Mouse (Mus musculus) common myeloid progenitor, adult 5-6 weeks (primary cell): ENCODE measurements around the gene Sp7. TPM values are rescaled to one million over a fixed set of nuclear protein-coding genes. Genes with fewer than 3 reads are reported as not detected.

ENCODE experiments used
- ATAC-seq: replicated peaks from 2 replicates; pipeline ENCODE4 v1.8.0; 2016; ENCODE audit warnings: low read depth, mild to moderate bottlenecking, moderate TSS enrichment, inconsistent platforms; ENCODE audit not compliant: poor library complexity, severe bottlenecking
- total RNA-seq: library from RNA; stranded (forward); fragments of 200-1000, 187-1606 nt; gene quantifications from 2 replicates; pipeline ENCODE4 v1.2.3, GENCODE M21; 2017

The Sp7 gene
- not detected in 2 replicates for total RNA-seq

DNA sequence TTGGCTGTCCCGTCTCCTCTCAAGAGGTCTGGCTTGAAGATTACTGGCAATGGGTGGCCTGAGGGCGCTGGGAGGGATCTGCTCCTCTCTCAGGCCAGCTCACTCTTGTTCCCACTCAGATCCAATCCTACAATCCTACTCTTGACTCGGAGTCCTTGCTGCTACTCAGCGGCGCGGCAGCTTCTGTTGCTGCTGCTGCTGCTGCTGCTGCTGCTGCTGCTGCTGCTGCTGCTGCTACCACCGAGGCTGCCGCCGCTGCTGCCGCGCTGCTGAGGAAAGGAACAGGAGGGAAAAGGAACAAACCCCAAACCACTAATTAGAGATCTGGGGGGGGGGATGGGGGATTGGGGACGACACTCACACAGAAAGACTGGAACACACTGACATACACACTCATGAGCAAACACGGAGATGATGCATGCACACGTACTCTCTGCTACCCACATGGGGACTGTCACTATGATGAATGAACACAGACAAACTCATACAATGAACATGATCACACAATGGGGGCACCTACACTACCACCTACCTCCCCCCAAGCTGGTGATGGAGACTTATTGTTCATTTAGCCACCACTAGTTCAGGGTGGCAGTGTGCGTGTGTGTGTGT lies at the start of gene Sp7:
Gene Sp7, minus strand, starts transcription at position 450 of the 612 bp plus-strand sequence.
- ATAC-seq = 0 out of 2 replicates have a peak, but pooled peaks have one; percentile 12

DNA sequence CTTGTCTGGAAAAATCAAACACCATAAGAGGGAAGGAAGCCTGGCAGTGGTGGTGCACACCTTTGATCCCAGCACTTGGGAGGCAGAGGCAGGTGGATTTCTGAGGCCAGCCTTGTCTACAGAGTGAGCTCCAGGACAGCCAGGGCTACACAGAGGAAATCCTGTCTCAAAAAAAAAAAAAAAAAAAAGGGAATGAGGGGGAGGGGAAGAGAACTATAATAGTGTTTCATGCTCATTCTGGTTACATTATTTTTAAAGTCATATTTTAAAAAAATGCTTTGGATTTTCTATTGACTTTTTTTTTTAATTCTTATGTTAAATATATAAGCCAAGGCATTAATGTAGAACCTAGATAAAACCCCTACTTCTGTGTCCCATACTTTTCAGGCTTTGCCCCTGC lies 46.7 kb upstream of the Sp7 start:
- no peak for ATAC-seq

DNA sequence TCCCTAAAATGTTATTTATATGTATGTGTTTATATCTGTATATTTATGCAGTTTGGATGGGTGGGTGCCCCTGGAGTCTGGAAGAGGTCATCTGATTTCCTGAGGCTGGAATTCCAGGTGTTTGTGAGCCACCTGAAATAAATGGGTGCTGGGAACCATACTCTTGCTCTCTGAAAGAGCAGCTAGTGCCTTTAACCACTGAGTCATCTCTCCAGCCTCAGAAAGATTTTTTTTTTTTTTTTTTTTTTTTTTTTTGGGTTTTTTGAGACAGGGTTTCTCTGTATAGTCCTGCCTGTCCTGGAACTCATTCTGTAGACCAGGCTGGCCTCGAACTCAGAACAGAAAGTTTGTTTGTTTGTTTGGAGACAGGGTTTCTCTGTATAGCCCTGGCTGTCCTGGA lies 44.1 kb upstream of the Sp7 start:
- no peak for ATAC-seq

GRCm38 (mm10) chr15:102409286-102409685 lies 42.3 kb upstream of the Sp7 start:
- no peak for ATAC-seq

DNA sequence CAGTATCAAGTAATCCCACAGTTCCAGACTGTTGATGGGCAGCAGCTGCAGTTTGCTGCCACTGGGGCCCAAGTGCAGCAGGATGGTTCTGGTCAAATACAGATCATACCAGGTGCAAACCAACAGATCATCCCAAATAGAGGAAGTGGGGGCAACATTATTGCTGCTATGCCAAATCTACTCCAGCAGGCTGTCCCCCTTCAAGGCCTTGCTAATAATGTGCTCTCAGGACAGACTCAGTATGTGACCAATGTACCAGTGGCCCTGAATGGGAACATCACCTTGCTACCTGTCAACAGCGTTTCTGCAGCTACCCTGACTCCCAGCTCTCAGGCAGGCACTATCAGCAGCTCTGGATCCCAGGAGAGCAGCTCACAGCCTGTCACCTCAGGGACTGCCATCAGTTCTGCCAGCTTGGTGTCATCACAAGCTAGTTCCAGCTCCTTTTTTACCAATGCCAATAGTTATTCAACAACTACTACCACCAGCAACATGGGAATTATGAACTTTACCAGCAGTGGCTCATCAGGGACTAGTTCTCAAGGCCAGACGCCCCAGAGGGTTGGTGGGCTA lies 41.7 kb upstream of the Sp7 start:
- no peak for ATAC-seq

DNA sequence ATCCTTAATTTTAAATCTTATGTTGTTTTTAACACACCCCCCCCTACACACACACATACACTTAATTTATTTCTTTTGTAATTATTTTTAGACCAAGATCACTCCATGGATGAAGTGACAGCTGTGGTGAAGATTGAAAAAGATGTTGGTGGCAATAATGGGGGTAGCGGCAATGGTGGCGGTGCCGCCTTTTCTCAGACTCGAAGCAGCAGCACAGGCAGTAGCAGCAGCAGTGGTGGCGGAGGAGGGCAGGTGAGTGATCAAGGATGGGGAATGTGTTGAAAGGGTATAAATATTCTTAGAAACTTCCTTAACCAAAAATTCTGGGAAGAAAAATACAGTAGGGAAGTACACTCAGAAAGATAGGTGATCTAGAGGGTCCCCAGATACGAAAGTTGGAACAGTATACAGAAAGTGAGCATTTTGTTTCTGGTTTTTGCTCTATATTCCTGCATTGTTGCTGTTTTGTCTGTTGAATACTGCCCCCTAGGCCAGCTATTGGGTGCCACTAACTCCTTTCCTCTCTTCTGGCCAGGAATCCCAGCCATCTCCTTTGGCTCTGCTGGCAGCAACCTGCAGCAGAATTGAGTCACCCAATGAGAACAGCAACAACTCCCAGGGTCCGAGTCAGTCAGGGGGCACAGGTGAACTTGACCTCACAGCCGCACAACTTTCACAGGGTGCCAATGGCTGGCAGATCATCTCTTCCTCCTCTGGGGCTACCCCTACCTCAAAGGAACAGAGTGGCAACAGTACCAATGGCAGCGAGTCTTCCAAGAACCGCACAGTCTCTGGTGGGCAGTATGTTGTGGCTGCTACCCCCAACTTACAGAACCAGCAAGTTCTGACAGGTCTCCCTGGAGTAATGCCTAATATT lies 40.9 kb upstream of the Sp7 start:
- ATAC-seq = no peak

DNA sequence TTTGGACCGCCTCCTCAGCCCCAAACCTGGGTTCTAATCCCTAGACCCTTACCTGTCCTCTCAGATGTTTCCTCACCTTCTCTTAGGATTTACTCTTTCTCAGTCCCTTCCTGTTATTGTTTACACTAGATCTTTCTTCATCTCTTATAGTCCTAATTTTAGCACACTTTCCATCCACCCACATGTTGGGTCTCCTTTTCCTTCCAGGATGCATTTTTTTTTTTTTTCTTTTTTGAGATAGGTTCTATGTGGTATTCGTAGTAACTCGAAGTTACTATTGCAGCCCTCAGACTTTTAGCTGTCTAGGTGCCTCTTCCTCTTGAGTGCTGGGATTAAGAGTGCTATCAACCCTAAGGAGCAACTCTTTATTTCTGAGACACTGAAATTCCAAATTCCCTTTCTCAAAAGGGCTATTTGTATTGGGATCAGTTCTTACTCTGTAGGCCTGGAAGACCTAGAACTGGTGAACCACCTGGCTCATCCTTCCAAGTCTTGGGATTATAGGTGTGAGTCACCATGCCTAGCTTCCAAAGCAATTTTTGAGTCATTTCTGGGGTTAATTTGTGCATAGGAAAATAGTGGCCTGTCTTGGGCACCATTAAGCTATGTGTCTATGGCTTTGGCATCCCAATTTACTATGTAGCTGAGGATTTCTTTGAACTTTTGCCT lies 40.1 kb upstream of the Sp7 start:
- ATAC-seq = no peak

- ATAC-seq = peak; percentile 5; the same call in 1 of the 2 replicates
Observed at GRCm38 (mm10) chr15:102406196-102406911, 39.4 kb upstream of the Sp7 start.

GRCm38 (mm10) chr15:102405489-102406195 lies 38.7 kb upstream of the Sp7 start, which contains the start of gene Sp1:
Gene Sp1 (plus strand): TSS chr15:102406143.
- peak; percentile 78 for ATAC-seq

DNA sequence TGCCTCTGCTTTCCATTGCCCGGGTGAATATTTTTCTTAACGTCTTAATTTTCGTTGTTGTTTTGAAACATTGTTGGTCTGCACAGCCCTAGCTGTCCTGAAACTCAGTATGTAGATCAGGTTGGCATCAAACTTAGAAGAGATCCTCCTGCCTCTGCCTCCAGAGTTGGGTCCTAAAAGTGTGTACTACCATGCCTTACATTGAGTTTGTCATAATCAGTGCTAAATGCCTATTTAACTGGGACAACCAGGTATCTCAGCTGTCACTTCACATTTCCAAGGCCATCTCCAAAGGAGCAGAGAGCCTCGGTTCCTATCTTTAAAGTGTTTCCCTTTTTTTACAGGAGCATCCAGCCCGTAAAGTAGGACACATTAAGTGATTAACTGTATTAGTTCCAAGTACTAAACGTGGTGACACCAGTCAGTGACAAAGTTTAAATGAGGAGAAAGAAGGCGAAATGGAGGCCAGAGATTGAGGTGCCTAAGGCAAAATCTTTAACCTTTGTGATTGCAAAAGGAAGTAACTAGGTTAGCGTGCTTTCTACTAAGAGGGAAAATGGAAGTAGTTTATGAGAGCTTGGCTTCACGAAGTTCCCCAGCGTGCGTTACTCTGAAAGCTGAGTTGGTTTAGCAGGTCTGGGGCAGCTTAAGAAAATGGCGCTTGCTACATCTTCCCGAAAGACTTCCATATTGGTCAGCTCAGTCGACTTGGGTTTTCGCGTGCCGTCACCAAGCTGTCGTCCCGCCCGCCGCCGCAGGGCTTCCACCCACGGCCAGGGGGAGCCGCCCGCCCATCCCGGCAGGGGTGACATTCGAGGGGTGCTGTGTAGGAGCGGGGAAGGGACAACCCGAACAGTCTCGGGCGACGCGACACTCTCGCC lies 37.9 kb upstream of the Sp7 start:
- ATAC-seq = peak; percentile 47

- ATAC-seq = no peak
Observed at GRCm38 (mm10) chr15:102402210-102402609, 35.2 kb upstream of the Sp7 start.

DNA sequence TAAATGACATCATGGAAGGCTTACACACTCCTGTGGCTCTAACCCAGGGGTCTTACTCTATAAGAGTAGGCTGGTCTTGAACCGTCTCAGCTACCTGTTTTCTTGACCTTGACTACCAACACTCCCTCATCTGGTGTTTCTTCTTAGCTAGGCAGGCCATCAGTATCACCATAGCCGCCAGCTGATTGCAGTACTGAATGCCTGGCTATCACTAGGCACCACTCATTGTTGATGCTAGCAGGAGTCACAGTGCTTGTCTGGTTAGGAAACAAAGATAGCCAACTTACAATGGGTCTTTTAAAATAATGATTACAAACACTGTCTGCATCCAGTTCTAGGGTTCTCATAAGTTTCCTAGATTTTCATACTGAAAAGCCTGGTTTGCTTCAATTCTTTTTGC lies 34.3 kb upstream of the Sp7 start:
- no peak for ATAC-seq

- ATAC-seq = no peak
Observed at GRCm38 (mm10) chr15:102400476-102401045, 33.6 kb upstream of the Sp7 start.

- peak; percentile 91 for ATAC-seq
Observed at GRCm38 (mm10) chr15:102399229-102400221, 32.5 kb upstream of the Sp7 start.

DNA sequence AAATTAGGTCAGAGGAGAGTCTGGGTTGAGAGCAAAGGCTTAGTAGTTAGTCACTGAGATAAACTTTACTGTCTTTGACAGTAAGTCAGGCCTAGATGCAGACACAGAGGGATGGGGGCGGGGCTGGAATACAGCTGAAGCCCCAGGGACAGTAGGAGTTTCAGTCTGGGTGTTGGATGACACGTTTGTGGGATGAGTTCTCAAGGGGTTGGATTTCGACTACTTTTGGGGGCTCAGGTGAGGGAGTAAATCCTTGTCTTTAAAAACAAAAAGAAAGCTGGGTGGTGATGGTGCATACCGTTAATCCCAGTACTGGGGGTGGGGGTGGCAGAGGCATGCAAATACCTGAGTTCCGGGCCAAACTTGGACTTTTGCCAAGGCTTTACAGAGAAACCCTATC lies 31.6 kb upstream of the Sp7 start:
- no peak for ATAC-seq

GRCm38 (mm10) chr15:102395061-102395460 lies 28.1 kb upstream of the Sp7 start:
- peak; percentile 5; the same call in 1 of the 2 replicates for ATAC-seq

DNA sequence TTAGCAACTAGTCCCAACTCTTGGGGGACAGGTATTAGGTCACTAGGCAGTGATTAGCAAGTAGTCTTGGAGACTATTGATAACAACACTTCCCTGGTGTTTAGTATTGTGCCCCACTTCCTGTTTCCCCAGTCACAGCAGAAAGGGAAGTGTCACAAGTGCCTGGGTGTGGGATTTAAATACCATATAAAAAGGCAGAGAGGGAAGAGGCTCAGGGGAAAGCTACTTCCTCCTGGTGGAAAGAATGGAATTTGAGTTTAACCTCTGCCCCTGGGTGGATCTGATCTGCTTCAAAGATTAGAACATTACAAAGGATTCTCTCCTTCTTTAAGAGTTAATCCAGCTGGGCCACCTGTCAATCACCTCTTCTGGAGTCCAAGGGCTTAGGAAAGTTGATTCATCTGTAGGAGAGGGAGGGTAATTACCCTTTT lies 26.6 kb upstream of the Sp7 start:
- peak; percentile 90 for ATAC-seq
